Mouse (Mus musculus): Measurements from ENCODE around the gene Fam213b. TPM values are rescaled to one million over a fixed set of nuclear protein-coding genes. Genes with fewer than 3 reads are reported as not detected.

The Fam213b gene
- polyA plus RNA-seq, 1 experiment from 2014 or later: 38.0 TPM

DNA sequence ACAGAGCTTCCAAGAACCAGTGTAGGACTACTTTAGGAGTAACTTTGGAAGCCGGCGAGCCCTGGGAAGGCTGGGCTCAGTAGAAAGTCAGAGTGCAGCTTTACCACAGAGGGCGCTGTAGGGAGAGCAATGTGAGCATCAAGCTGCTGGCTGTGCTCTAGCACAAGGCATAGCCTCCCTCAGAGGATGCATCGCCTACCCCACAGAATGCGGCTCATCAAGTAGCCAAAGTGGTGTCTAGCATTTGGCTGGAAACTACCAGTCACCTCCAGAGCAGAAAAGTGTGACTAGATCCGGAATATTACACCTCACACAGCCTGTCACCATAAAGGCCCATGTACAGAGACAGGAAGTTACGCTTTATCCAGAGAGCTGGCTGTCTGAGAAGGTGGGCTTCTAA is 36.9 kb upstream of the Fam213b start:
- H3K4me1 ChIP-seq: no peaks in the 10 kb centered on the region
- H3K4me3 ChIP-seq: no peak overlapping the region
- no peaks in the 10 kb centered on the region for H3K27me3 ChIP-seq
- H3K36me3 ChIP-seq: no peaks in the 10 kb centered on the region
- no peak overlapping the region for H3K4me2 ChIP-seq (replicated peaks)
- no peak overlapping the region for H3K9ac ChIP-seq
- no peaks in the 10 kb centered on the region for H3K9me3 ChIP-seq (replicated peaks)
- 84% methylated on average over 7 of the region's 7 CpGs for WGBS
- no peak overlapping the region for H3K27ac ChIP-seq
- no peak for ATAC-seq (ENCODE audit: low FRiP score)

DNA sequence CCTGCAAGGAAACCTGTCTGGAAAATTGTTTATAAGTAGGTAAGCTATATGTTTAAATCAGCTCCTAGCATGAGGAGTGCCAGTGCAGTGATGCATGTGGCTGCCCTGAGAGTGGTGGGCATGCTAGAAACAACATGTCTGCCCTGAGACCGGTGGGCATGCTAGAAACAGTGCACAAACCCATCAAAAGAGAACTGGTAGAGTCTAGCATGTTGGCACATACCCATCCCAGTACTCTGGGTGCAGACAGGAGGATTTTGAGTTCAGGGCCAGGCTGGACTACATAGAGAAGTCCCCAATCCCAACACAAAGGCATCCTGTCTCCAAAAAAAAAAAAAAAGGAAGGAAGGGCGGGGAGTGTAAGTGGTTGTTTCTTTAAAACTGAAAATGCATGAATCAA is 35.9 kb upstream of the Fam213b start:
- no peak overlapping the region for H3K9ac ChIP-seq
- H3K4me2 ChIP-seq (replicated peaks): no peak overlapping the region
- H3K9me3 ChIP-seq (replicated peaks): no peaks in the 10 kb centered on the region
- no peak for ATAC-seq (ENCODE audit: low FRiP score)
- no peak overlapping the region for H3K27ac ChIP-seq
- H3K36me3 ChIP-seq: no peaks in the 10 kb centered on the region
- 88% methylated on average over 2 of the region's 2 CpGs for WGBS
- no peaks in the 10 kb centered on the region for H3K4me1 ChIP-seq
- H3K27me3 ChIP-seq: no peaks in the 10 kb centered on the region
- H3K4me3 ChIP-seq: no peak overlapping the region

- H3K9ac ChIP-seq: no peak overlapping the region
- H3K27me3 ChIP-seq: no peaks in the 10 kb centered on the region
- H3K27ac ChIP-seq: no peak overlapping the region
- H3K4me1 ChIP-seq: peaks cover 6% of the 10 kb centered on the region; the same call in 1 of the 2 replicates
- no peak overlapping the region for H3K4me2 ChIP-seq (replicated peaks)
- H3K4me3 ChIP-seq: no peak overlapping the region
- no peak for ATAC-seq (ENCODE audit: low FRiP score)
- H3K9me3 ChIP-seq (replicated peaks): no peaks in the 10 kb centered on the region
- H3K36me3 ChIP-seq: no peaks in the 10 kb centered on the region
- 55% methylated on average over 13 of the region's 13 CpGs for WGBS
Observed at GRCm38 (mm10) chr4:154933306-154933907, 34.5 kb upstream of the Fam213b start.

DNA sequence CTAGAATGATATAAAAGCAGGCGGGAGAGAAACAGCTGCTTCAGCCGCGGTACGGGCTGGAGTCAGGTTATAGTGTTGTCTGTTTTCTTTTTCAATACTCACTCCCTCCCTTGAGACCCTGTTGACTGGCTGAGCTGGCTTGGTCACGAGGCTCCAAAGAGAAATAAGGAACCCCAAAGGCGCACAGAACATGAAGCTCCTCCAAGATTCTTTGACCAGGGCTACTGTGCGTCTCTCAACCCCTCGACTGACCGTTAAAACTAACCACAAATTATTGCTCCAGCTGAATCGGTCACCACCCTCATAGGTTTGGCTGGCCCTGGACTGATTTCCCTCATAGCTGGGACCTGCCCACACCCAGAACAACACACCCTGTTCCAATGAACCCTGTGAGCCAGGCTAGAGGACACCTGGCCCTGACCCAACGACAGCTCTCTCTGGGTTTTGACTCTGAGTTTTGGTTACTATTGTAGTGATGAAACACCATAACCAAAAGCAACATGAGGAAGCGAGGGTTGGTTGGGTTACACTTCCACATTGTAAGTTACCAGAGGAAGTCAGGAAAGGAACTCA is 30.2 kb upstream of the Fam213b start:
- no peak overlapping the region for H3K4me2 ChIP-seq (replicated peaks)
- no peak overlapping the region for H3K4me3 ChIP-seq
- no peak overlapping the region for H3K9ac ChIP-seq
- peaks cover 8% of the 10 kb centered on the region; the same call in 1 of the 2 replicates for H3K4me1 ChIP-seq
- H3K9me3 ChIP-seq (replicated peaks): no peaks in the 10 kb centered on the region
- whole genome bisulfite sequencing: 73% methylated on average over 12 of the region's 12 CpGs
- H3K36me3 ChIP-seq: no peaks in the 10 kb centered on the region
- H3K27me3 ChIP-seq: no peaks in the 10 kb centered on the region
- no peak overlapping the region for H3K27ac ChIP-seq
- ATAC-seq (ENCODE audit: low FRiP score): no peak

- H3K9me3 ChIP-seq (replicated peaks): no peaks in the 10 kb centered on the region
- H3K4me2 ChIP-seq (replicated peaks): no peak within 1 kb of the TSS
- H3K4me3 ChIP-seq: no peak within 1 kb of the TSS
- H3K36me3 ChIP-seq: no peaks in the 10 kb centered on the region
- 45% methylated on average over 12 of the region's 12 CpGs for WGBS
- H3K9ac ChIP-seq: no peak within 1 kb of the TSS
- no peaks in the 10 kb centered on the region for H3K27me3 ChIP-seq
- H3K4me1 ChIP-seq: peaks cover 8% of the 10 kb centered on the region; the same call in 1 of the 2 replicates
- ATAC-seq (ENCODE audit: low FRiP score): no peak
- H3K27ac ChIP-seq: peak within 1 kb of the TSS; percentile 35; the same call in 1 of the 2 replicates
Observed at GRCm38 (mm10) chr4:154928395-154929087, 29.6 kb upstream of the Fam213b start, which contains the start of gene Tnfrsf14. Gene Tnfrsf14 (minus strand): TSS chr4:154928563.

GRCm38 (mm10) chr4:154927899-154928337 is 29.0 kb upstream of the Fam213b start:
- Histone ChIP-seq H3K9me3 (replicated peaks) (no peaks in the 10 kb centered on the region), H3K27ac (0 out of 2 replicates have a peak overlapping the region, but pooled peaks have one; percentile 5), H3K4me3 (no peak overlapping the region)

GRCm38 (mm10) chr4:154926969-154927898 is 28.3 kb upstream of the Fam213b start:
- H3K36me3 ChIP-seq: no peaks in the 10 kb centered on the region
- peak overlapping the region; percentile 5; the same call in 1 of the 2 replicates for H3K27ac ChIP-seq
- H3K9me3 ChIP-seq (replicated peaks): no peaks in the 10 kb centered on the region
- no peak overlapping the region for H3K9ac ChIP-seq
- no peak for ATAC-seq (ENCODE audit: low FRiP score)
- no peak overlapping the region for H3K4me3 ChIP-seq
- H3K4me1 ChIP-seq: peaks cover 8% of the 10 kb centered on the region; the same call in 1 of the 2 replicates
- no peak overlapping the region for H3K4me2 ChIP-seq (replicated peaks)
- no peaks in the 10 kb centered on the region for H3K27me3 ChIP-seq
- WGBS: 68% methylated on average over 9 of the region's 9 CpGs

More at GRCm38 (mm10) chr4:154927899-154928337, 29.0 kb upstream of the Fam213b start:
- no peaks in the 10 kb centered on the region for H3K36me3 ChIP-seq
- H3K9ac ChIP-seq: no peak overlapping the region
- 60% methylated on average over 5 of the region's 5 CpGs for WGBS
- H3K4me1 ChIP-seq: peaks cover 8% of the 10 kb centered on the region; the same call in 1 of the 2 replicates
- ATAC-seq (ENCODE audit: low FRiP score): no peak
- H3K4me2 ChIP-seq (replicated peaks): no peak overlapping the region
- H3K27me3 ChIP-seq: no peaks in the 10 kb centered on the region

DNA sequence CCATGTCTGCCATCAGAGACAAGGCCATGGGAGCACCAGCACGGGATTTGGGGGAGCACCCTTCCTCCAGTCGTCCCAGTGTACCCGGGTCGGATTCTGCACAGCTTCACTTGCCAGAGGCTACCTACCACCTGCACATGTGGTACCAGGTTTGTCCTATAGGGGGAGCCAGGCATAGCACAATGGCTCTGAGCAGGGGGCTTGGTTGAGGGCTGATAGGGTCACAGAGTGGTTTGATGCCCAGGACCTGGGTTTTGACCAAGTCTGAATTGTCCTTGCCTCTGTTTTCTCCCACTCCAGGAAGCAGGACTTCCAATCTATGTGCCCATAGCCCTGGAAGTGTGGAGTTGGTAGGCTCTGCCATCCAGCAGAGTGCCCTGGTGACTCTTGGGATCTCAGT is 26.5 kb upstream of the Fam213b start:
- Histone ChIP-seq H3K9ac (no peak overlapping the region), H3K36me3 (no peaks in the 10 kb centered on the region), H3K4me2 (replicated peaks) (no peak overlapping the region), H3K9me3 (replicated peaks) (no peaks in the 10 kb centered on the region), H3K27ac (no peak overlapping the region), H3K27me3 (no peaks in the 10 kb centered on the region), H3K4me3 (no peak overlapping the region), H3K4me1 (peaks cover 8% of the 10 kb centered on the region; the same call in 1 of the 2 replicates)
- no peak for ATAC-seq (ENCODE audit: low FRiP score)
- 62% methylated on average over 4 of the region's 4 CpGs for WGBS

- Histone ChIP-seq H3K27ac (no peak overlapping the region), H3K9ac (no peak overlapping the region), H3K36me3 (no peaks in the 10 kb centered on the region), H3K4me3 (no peak overlapping the region), H3K4me1 (no peaks in the 10 kb centered on the region; the same call in 1 of the 2 replicates), H3K27me3 (no peaks in the 10 kb centered on the region), H3K9me3 (replicated peaks) (no peaks in the 10 kb centered on the region), H3K4me2 (replicated peaks) (no peak overlapping the region)
- 83% methylated on average over 5 of the region's 5 CpGs for WGBS
- ATAC-seq (ENCODE audit: low FRiP score): no peak
Observed at GRCm38 (mm10) chr4:154922931-154923330, 24.0 kb upstream of the Fam213b start.

DNA sequence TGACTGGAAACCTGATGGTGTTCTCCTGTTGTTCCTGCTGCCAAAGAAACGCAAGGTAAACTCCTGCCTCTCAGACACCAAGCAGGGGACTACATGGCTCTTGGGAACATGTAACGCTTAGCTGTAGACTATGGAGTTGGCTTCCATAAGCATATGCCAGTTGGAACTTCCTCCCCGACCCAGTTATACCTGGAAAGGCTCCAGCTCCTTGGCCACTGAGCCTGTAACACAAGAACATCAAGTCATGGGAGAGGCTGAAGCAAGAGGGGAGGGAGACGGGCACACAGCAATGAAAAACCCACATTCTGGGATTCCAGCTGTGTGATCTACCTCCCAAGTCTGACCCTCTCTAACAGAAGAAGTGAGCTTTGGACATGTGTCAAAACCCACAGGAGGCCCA is 23.4 kb upstream of the Fam213b start:
- no peak overlapping the region for H3K9ac ChIP-seq
- WGBS: 82% methylated on average over 4 of the region's 4 CpGs
- no peak overlapping the region for H3K4me3 ChIP-seq
- H3K4me1 ChIP-seq: no peaks in the 10 kb centered on the region; the same call in 1 of the 2 replicates
- no peak overlapping the region for H3K4me2 ChIP-seq (replicated peaks)
- no peaks in the 10 kb centered on the region for H3K27me3 ChIP-seq
- no peak overlapping the region for H3K27ac ChIP-seq
- H3K36me3 ChIP-seq: no peaks in the 10 kb centered on the region
- ATAC-seq (ENCODE audit: low FRiP score): no peak
- H3K9me3 ChIP-seq (replicated peaks): no peaks in the 10 kb centered on the region

DNA sequence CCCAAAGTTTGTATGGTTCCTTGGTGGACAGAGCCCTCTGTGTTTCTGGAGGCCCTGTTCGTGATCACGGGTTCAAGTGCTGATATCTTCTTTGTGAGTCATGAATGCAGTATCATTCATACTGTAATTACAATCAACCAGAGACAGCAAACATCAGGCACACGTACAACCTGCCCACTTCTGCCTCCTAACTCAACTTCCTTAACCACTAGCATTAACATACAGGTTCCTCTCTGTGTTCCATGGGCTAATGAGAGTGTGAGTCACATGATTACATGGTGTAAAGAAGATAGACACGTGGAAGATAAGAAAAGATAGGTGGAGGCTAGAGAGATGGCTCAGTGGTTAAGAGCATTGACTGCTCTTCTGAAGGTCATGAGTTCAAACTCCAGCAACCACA is 17.7 kb upstream of the Fam213b start:
- ATAC-seq (ENCODE audit: low FRiP score): no peak

More for the DNA sequence above, 17.7 kb upstream of the Fam213b start:
- WGBS: 90% methylated on average over 4 of the region's 4 CpGs
- Histone ChIP-seq H3K4me3 (no peak overlapping the region), H3K27me3 (no peaks in the 10 kb centered on the region), H3K4me1 (no peaks in the 10 kb centered on the region), H3K27ac (no peak overlapping the region), H3K4me2 (replicated peaks) (no peak overlapping the region), H3K9ac (no peak overlapping the region), H3K9me3 (replicated peaks) (no peaks in the 10 kb centered on the region), H3K36me3 (no peaks in the 10 kb centered on the region)

Data from hindbrain, embryonic 12.5 days (tissue).